Mouse (Mus musculus) hindbrain, embryonic 14.5 days (tissue): ENCODE results near the gene Ralgps1. TPM values are rescaled to one million over a fixed set of nuclear protein-coding genes. Genes with fewer than 3 reads are reported as not detected.
"Not testable (repeated sequence)": the region's sequence is repeated elsewhere in the genome, so short reads cannot be mapped to it uniquely, and the experiment has no call there.

Experiments used
- ATAC-seq: fragments of 200-750 bp; cut with Nextera tagmentation; 2 replicates; pipeline ENCODE4 v1.8.0; 2017; ENCODE audit warnings: moderate number of reproducible peaks, mild to moderate bottlenecking, moderate TSS enrichment, moderate library complexity; ENCODE audit not compliant: low FRiP score
- DNase-seq: peaks from one replicate; pipeline ENCODE4 v3.0.0-alpha.2; 2015; ENCODE audit warnings: low spot score
- H3K27ac ChIP-seq: fragments of 300-500 bp; sonication (generic); 2 replicates; pipeline ENCODE4 v1.5.1; 2014; ENCODE audit warnings: mild to moderate bottlenecking, moderate library complexity
- H3K27me3 ChIP-seq: fragments of 300-500 bp; sonication (generic); 2 replicates; pipeline ENCODE4 v1.6.1; 2014; ENCODE audit warnings: mild to moderate bottlenecking, low read length, mixed read lengths; ENCODE audit not compliant: control insufficient read depth, insufficient read depth
- H3K36me3 ChIP-seq: fragments of 300-500 bp; sonication (generic); replicated peaks from 2 replicates; pipeline ENCODE4 v1.6.1; 2014; ENCODE audit not compliant: control insufficient read depth, insufficient read depth
- H3K4me1 ChIP-seq: fragments of 300-500 bp; sonication (generic); replicated peaks from 2 replicates; pipeline ENCODE4 v1.6.1; 2014; ENCODE audit warnings: antibody characterized with exemption, low read length, mixed read lengths; ENCODE audit not compliant: control insufficient read depth, insufficient read depth
- H3K4me2 ChIP-seq: fragments of 300-500 bp; sonication (generic); replicated peaks from 2 replicates; pipeline ENCODE4 v1.6.1; 2014; ENCODE audit warnings: mild to moderate bottlenecking, moderate library complexity
- H3K4me3 ChIP-seq: fragments of 300-500 bp; sonication (generic); replicated peaks from 2 replicates; pipeline ENCODE4 v1.5.1; 2014; ENCODE audit warnings: mild to moderate bottlenecking, low read length
- H3K9ac ChIP-seq: fragments of 300-500 bp; sonication (generic); 2 replicates; pipeline ENCODE4 v1.6.1; 2014
- H3K9me3 ChIP-seq: fragments of 300-500 bp; sonication (generic); 2 replicates; pipeline ENCODE4 v1.6.1; 2016; ENCODE audit warnings: low read length; ENCODE audit not compliant: control insufficient read depth
- WGBS: fragments of 180-500 bp; shearing (Covaris S2); extraction: QIAGEN DNeasy Blood & Tissue Kit; methylation state at CpG from one replicate; pipeline ENCODE4 v1.1.7; 2014; 5-methylcytosine and 5-hydroxymethylcytosine counted together
- polyA plus RNA-seq: library from polyadenylated mRNA; unstranded; fragments of >200 nt; fragmentation: Nextera tagmentation; extraction: Ambion mirVana; gene quantifications from 2 replicates; pipeline ENCODE4 v1.2.1, GENCODE M21; 2014

Ralgps1 gene
- polyA plus RNA-seq, 1 experiment from 2014 or later: 57.0 TPM

GRCm38 (mm10) chr2:33342148-33342547 lies 29.1 kb downstream of the Ralgps1 start:
- no peak for ATAC-seq

GRCm38 (mm10) chr2:33335789-33336188 lies 35.5 kb downstream of the Ralgps1 start:
- Histone ChIP-seq H3K36me3 (peaks cover 38% of the 10 kb centered on the region), H3K4me2 (no peak overlapping the region), H3K9ac (no peak overlapping the region), H3K9me3 (no peaks in the 10 kb centered on the region), H3K27me3 (no peaks in the 10 kb centered on the region), H3K4me3 (no peak overlapping the region), H3K27ac (no peak overlapping the region), H3K4me1 (no peaks in the 10 kb centered on the region; the same call in 1 of the 2 replicates)
- DNase-seq (no peak), ATAC-seq (no peak)

More at GRCm38 (mm10) chr2:33342148-33342547, 29.1 kb downstream of the Ralgps1 start:
- no peak for DNase-seq
- Histone ChIP-seq H3K27ac (no peak overlapping the region), H3K36me3 (peaks cover 14% of the 10 kb centered on the region), H3K4me3 (no peak overlapping the region), H3K9ac (no peak overlapping the region), H3K27me3 (no peaks in the 10 kb centered on the region), H3K4me2 (no peak overlapping the region), H3K9me3 (no peaks in the 10 kb centered on the region), H3K4me1 (peaks cover 16% of the 10 kb centered on the region; the same call in 1 of the 2 replicates)
- WGBS: 81% methylated on average over 4 of the region's 4 CpGs

- Histone ChIP-seq H3K4me2 (no peak overlapping the region), H3K27me3 (no peaks in the 10 kb centered on the region; the same call in 1 of the 2 replicates), H3K4me3 (no peak overlapping the region), H3K9me3 (no peaks in the 10 kb centered on the region), H3K9ac (no peak overlapping the region), H3K4me1 (no peaks in the 10 kb centered on the region), H3K36me3 (peaks cover 9% of the 10 kb centered on the region), H3K27ac (no peak overlapping the region)
- DNase-seq (no peak), ATAC-seq (no peak)
- WGBS: 87% methylated on average over 2 of the region's 3 CpGs
These were observed 41.7 kb downstream of the Ralgps1 start for GRCm38 (mm10) chr2:33329622-33330021.

- no peak overlapping the region for H3K9ac ChIP-seq
- no peak overlapping the region for H3K4me2 ChIP-seq
- H3K9me3 ChIP-seq: no peaks in the 10 kb centered on the region
- H3K4me1 ChIP-seq: no peaks in the 10 kb centered on the region
- ATAC-seq (no peak), DNase-seq (no peak)
- H3K27ac ChIP-seq: no peak overlapping the region
- peaks cover 15% of the 10 kb centered on the region for H3K36me3 ChIP-seq
- H3K27me3 ChIP-seq: no peaks in the 10 kb centered on the region; the same call in 1 of the 2 replicates
- no peak overlapping the region for H3K4me3 ChIP-seq
- 78% methylated on average over 1 of the region's 1 CpGs for WGBS
These were observed 42.3 kb downstream of the Ralgps1 start for GRCm38 (mm10) chr2:33328941-33329340.

GRCm38 (mm10) chr2:33325359-33325758 lies 45.9 kb downstream of the Ralgps1 start:
- WGBS: 60% methylated on average over 3 of the region's 3 CpGs
- Histone ChIP-seq H3K4me3 (no peak overlapping the region), H3K36me3 (peaks cover 27% of the 10 kb centered on the region), H3K27ac (no peak overlapping the region), H3K9ac (no peak overlapping the region), H3K4me2 (no peak overlapping the region), H3K4me1 (no peaks in the 10 kb centered on the region), H3K9me3 (no peaks in the 10 kb centered on the region), H3K27me3 (no peaks in the 10 kb centered on the region; the same call in 1 of the 2 replicates)
- DNase-seq: no peak
- ATAC-seq: no peak

GRCm38 (mm10) chr2:33323799-33324595 lies 47.3 kb downstream of the Ralgps1 start:
- ATAC-seq (no peak), DNase-seq (no peak)
- 82% methylated on average over 8 of the region's 8 CpGs for WGBS
- H3K4me3 ChIP-seq: no peak overlapping the region
- H3K4me2 ChIP-seq: no peak overlapping the region
- H3K9ac ChIP-seq: no peak overlapping the region
- H3K27me3 ChIP-seq: no peaks in the 10 kb centered on the region; the same call in 1 of the 2 replicates
- H3K27ac ChIP-seq: no peak overlapping the region
- H3K4me1 ChIP-seq: no peaks in the 10 kb centered on the region
- peaks cover 35% of the 10 kb centered on the region for H3K36me3 ChIP-seq
- H3K9me3 ChIP-seq: no peaks in the 10 kb centered on the region

GRCm38 (mm10) chr2:33323043-33323625 lies 48.2 kb downstream of the Ralgps1 start:
- WGBS: 61% methylated on average over 9 of the region's 9 CpGs
- peaks cover 36% of the 10 kb centered on the region for H3K36me3 ChIP-seq
- H3K9ac ChIP-seq, H3K9me3 ChIP-seq, ATAC-seq, H3K4me2 ChIP-seq, DNase-seq, H3K4me1 ChIP-seq, H3K4me3 ChIP-seq, H3K27me3 ChIP-seq, H3K27ac ChIP-seq: not testable (repeated sequence)

- 87% methylated on average over 2 of the region's 2 CpGs for WGBS
- Histone ChIP-seq H3K4me3 (no peak overlapping the region), H3K9ac (no peak overlapping the region), H3K4me1 (no peaks in the 10 kb centered on the region), H3K4me2 (no peak overlapping the region), H3K27ac (no peak overlapping the region), H3K36me3 (peaks cover 36% of the 10 kb centered on the region), H3K27me3 (no peaks in the 10 kb centered on the region), H3K9me3 (no peaks in the 10 kb centered on the region)
- DNase-seq: no peak
- ATAC-seq: no peak
These were observed 49.6 kb downstream of the Ralgps1 start for GRCm38 (mm10) chr2:33321641-33322040.

GRCm38 (mm10) chr2:33321031-33321430 lies 50.3 kb downstream of the Ralgps1 start:
- H3K4me3 ChIP-seq: no peak overlapping the region
- H3K27ac ChIP-seq: no peak overlapping the region
- 90% methylated on average over 2 of the region's 2 CpGs for WGBS
- H3K36me3 ChIP-seq: peaks cover 36% of the 10 kb centered on the region
- no peak for DNase-seq
- ATAC-seq: no peak
- no peak overlapping the region for H3K4me2 ChIP-seq
- H3K4me1 ChIP-seq: no peaks in the 10 kb centered on the region
- H3K9ac ChIP-seq: no peak overlapping the region
- no peaks in the 10 kb centered on the region for H3K27me3 ChIP-seq
- H3K9me3 ChIP-seq: no peaks in the 10 kb centered on the region
